Mouse (Mus musculus) liver, embryonic 16.5 days (tissue): ENCODE data around the gene Commd1. TPM values are rescaled to one million over a fixed set of nuclear protein-coding genes. Genes with fewer than 3 reads are reported as not detected.

Source experiments
- ATAC-seq: fragments of 200-750 bp; cut with Nextera tagmentation; 2 replicates; pipeline ENCODE4 v1.8.0; 2017; ENCODE audit warnings: low read depth, mild to moderate bottlenecking, moderate number of reproducible peaks, moderate library complexity
- H3K27ac ChIP-seq: fragments of 300-500 bp; sonication (generic); 2 replicates; pipeline ENCODE4 v1.5.1; 2014; ENCODE audit warnings: mild to moderate bottlenecking, low read length
- H3K27me3 ChIP-seq: fragments of 300-500 bp; sonication (generic); 2 replicates; pipeline ENCODE4 v1.6.1; 2014; ENCODE audit warnings: low read depth, low read length, mixed read lengths; ENCODE audit not compliant: control insufficient read depth, insufficient read depth
- H3K36me3 ChIP-seq: fragments of 300-500 bp; sonication (generic); 2 replicates; pipeline ENCODE4 v1.6.1; 2014; ENCODE audit warnings: mild to moderate bottlenecking; ENCODE audit not compliant: control insufficient read depth, insufficient read depth
- H3K4me1 ChIP-seq: fragments of 300-500 bp; sonication (generic); 2 replicates; pipeline ENCODE4 v1.6.1; 2014; ENCODE audit warnings: low read depth, low read length, mixed read lengths; ENCODE audit not compliant: control insufficient read depth
- H3K4me2 ChIP-seq: fragments of 300-500 bp; sonication (generic); 2 replicates; pipeline ENCODE4 v1.6.1; 2014; ENCODE audit warnings: low read depth, low read length, mixed read lengths
- H3K4me3 ChIP-seq: fragments of 300-500 bp; sonication (generic); 2 replicates; pipeline ENCODE4 v1.5.1; 2014; ENCODE audit warnings: low read depth, mild to moderate bottlenecking, low read length
- H3K9ac ChIP-seq: fragments of 300-500 bp; sonication (generic); 2 replicates; pipeline ENCODE4 v1.6.1; 2014; ENCODE audit warnings: low read depth, low read length
- H3K9me3 ChIP-seq: fragments of 300-500 bp; sonication (generic); replicated peaks from 2 replicates; pipeline ENCODE4 v1.6.1; 2016; ENCODE audit warnings: low read length; ENCODE audit not compliant: control insufficient read depth
- WGBS: fragments of 180-500 bp; shearing (Covaris S2); extraction: QIAGEN DNeasy Blood & Tissue Kit; methylation state at CpG from one replicate; pipeline ENCODE4 v1.1.7; 2014; ENCODE audit not compliant: insufficient replicate concordance; 5-methylcytosine and 5-hydroxymethylcytosine counted together
- polyA plus RNA-seq: library from polyadenylated mRNA; unstranded; fragments of >200 nt; fragmentation: Nextera tagmentation; extraction: Ambion mirVana; gene quantifications from 2 replicates; pipeline ENCODE4 v1.2.1, GENCODE M21; 2015

The Commd1 gene
- polyA plus RNA-seq, 1 experiment from 2014 or later, result 165 TPM

- Histone ChIP-seq H3K9me3 (no peaks in the 10 kb centered on the region), H3K27ac (no peak overlapping the region), H3K27me3 (no peaks in the 10 kb centered on the region), H3K4me3 (no peak overlapping the region), H3K36me3 (no peaks in the 10 kb centered on the region), H3K4me1 (no peaks in the 10 kb centered on the region; the same call in 1 of the 2 replicates), H3K9ac (no peak overlapping the region), H3K4me2 (no peak overlapping the region)
- 73% methylated on average over 4 of the region's 4 CpGs for WGBS
- ATAC-seq, result no peak
These were observed 31.6 kb upstream of the Commd1 start for GRCm38 (mm10) chr11:23013580-23014294.

GRCm38 (mm10) chr11:23013096-23013495, 30.9 kb upstream of the Commd1 start:
- H3K9me3 ChIP-seq, result no peaks in the 10 kb centered on the region
- no peak for ATAC-seq
- H3K27ac ChIP-seq, result no peak overlapping the region
- no peak overlapping the region for H3K4me2 ChIP-seq
- no peak overlapping the region for H3K9ac ChIP-seq
- H3K4me1 ChIP-seq, result no peaks in the 10 kb centered on the region; the same call in 1 of the 2 replicates
- H3K4me3 ChIP-seq, result no peak overlapping the region
- H3K27me3 ChIP-seq, result no peaks in the 10 kb centered on the region
- no peaks in the 10 kb centered on the region for H3K36me3 ChIP-seq
- 61% methylated on average over 1 of the region's 1 CpGs for WGBS

GRCm38 (mm10) chr11:23008824-23009200, 26.6 kb upstream of the Commd1 start:
- no peak overlapping the region for H3K27ac ChIP-seq
- WGBS, result 16% methylated on average over 4 of the region's 4 CpGs
- no peaks in the 10 kb centered on the region for H3K27me3 ChIP-seq
- peaks cover 10% of the 10 kb centered on the region for H3K36me3 ChIP-seq
- peak overlapping the region; percentile 81 for H3K9ac ChIP-seq
- H3K9me3 ChIP-seq, result no peaks in the 10 kb centered on the region
- H3K4me2 ChIP-seq, result peak overlapping the region; percentile 86
- peak overlapping the region; percentile 68 for H3K4me3 ChIP-seq
- peaks cover 4% of the 10 kb centered on the region for H3K4me1 ChIP-seq
- no peak for ATAC-seq

GRCm38 (mm10) chr11:23008181-23008823, 26.1 kb upstream of the Commd1 start:
- Histone ChIP-seq H3K27ac (peak overlapping the region; percentile 91), H3K27me3 (no peaks in the 10 kb centered on the region), H3K4me2 (peak overlapping the region; percentile 86), H3K36me3 (peaks cover 15% of the 10 kb centered on the region), H3K4me3 (peak overlapping the region; percentile 68), H3K9ac (peak overlapping the region; percentile 81), H3K4me1 (peaks cover 4% of the 10 kb centered on the region), H3K9me3 (no peaks in the 10 kb centered on the region)
- peak; percentile 86 for ATAC-seq
- WGBS, result under 1% methylated on average over 40 of the region's 40 CpGs

GRCm38 (mm10) chr11:23007481-23008180, 25.4 kb upstream of the Commd1 start, which contains the start of gene Fam161a:
Gene Fam161a (plus strand): TSS chr11:23007531.
- Histone ChIP-seq H3K4me1 (peaks cover 4% of the 10 kb centered on the region), H3K27me3 (no peaks in the 10 kb centered on the region), H3K4me2 (peak within 1 kb of the TSS; percentile 86), H3K9me3 (no peaks in the 10 kb centered on the region), H3K4me3 (peak within 1 kb of the TSS; percentile 68), H3K36me3 (peaks cover 17% of the 10 kb centered on the region), H3K27ac (peak within 1 kb of the TSS; percentile 91), H3K9ac (peak within 1 kb of the TSS; percentile 81)
- ATAC-seq, result peak; percentile 94
- WGBS, result 1% methylated on average over 22 of the region's 22 CpGs

- 2% methylated on average over 6 of the region's 6 CpGs for WGBS
- Histone ChIP-seq H3K9me3 (no peaks in the 10 kb centered on the region), H3K4me1 (peaks cover 4% of the 10 kb centered on the region), H3K9ac (peak overlapping the region; percentile 55), H3K4me3 (peak overlapping the region; percentile 68), H3K27me3 (no peaks in the 10 kb centered on the region), H3K4me2 (peak overlapping the region; percentile 86), H3K27ac (peak overlapping the region; percentile 91), H3K36me3 (peaks cover 22% of the 10 kb centered on the region)
- peak; percentile 31 for ATAC-seq
These were observed 24.9 kb upstream of the Commd1 start for GRCm38 (mm10) chr11:23007166-23007480.

- no peaks in the 10 kb centered on the region for H3K9me3 ChIP-seq
- peaks cover 37% of the 10 kb centered on the region for H3K36me3 ChIP-seq
- peaks cover 4% of the 10 kb centered on the region for H3K4me1 ChIP-seq
- no peak overlapping the region for H3K9ac ChIP-seq
- H3K4me3 ChIP-seq, result no peak overlapping the region
- no peak for ATAC-seq
- no peaks in the 10 kb centered on the region for H3K27me3 ChIP-seq
- 74% methylated on average over 1 of the region's 1 CpGs for WGBS
- H3K27ac ChIP-seq, result no peak overlapping the region
- no peak overlapping the region for H3K4me2 ChIP-seq
These were observed 23.1 kb upstream of the Commd1 start for GRCm38 (mm10) chr11:23005276-23005675.

- Histone ChIP-seq H3K4me2 (peak overlapping the region; percentile 53), H3K27me3 (no peaks in the 10 kb centered on the region), H3K4me3 (no peak overlapping the region), H3K4me1 (peaks cover 12% of the 10 kb centered on the region), H3K36me3 (peaks cover 66% of the 10 kb centered on the region), H3K9me3 (no peaks in the 10 kb centered on the region), H3K9ac (no peak overlapping the region), H3K27ac (peak overlapping the region; percentile 85)
- ATAC-seq, result peak; percentile 98
- 37% methylated on average over 1 of the region's 1 CpGs for WGBS
These were observed 16.1 kb upstream of the Commd1 start for GRCm38 (mm10) chr11:22998308-22998707.

GRCm38 (mm10) chr11:22995461-22995860, 13.3 kb upstream of the Commd1 start:
- H3K27ac ChIP-seq, result no peak overlapping the region
- H3K9ac ChIP-seq, result no peak overlapping the region
- 84% methylated on average over 4 of the region's 4 CpGs for WGBS
- H3K27me3 ChIP-seq, result no peaks in the 10 kb centered on the region
- H3K9me3 ChIP-seq, result no peaks in the 10 kb centered on the region
- H3K4me3 ChIP-seq, result no peak overlapping the region
- H3K4me1 ChIP-seq, result peaks cover 20% of the 10 kb centered on the region
- peaks cover 46% of the 10 kb centered on the region for H3K36me3 ChIP-seq
- no peak for ATAC-seq
- no peak overlapping the region for H3K4me2 ChIP-seq
